Mouse (Mus musculus) spleen, adult 2 months (tissue): Measurements from ENCODE around the gene Arel1.

Experiments used
- CTCF ChIP-seq: fragments of 200-500 bp; IDR thresholded peaks from 2 replicates; pipeline ENCODE4 v1.5.1; 2011; ENCODE audit warnings: mild to moderate bottlenecking, inconsistent platforms; ENCODE audit not compliant: insufficient read depth, insufficient read length, insufficient replicate concordance; ENCODE audit errors: extremely low read depth
- POLR2A ChIP-seq: fragments of 200-500 bp; IDR thresholded peaks from 2 replicates; pipeline ENCODE4 v1.6.1; 2011; ENCODE audit warnings: low read depth, low read length, inconsistent platforms

DNA sequence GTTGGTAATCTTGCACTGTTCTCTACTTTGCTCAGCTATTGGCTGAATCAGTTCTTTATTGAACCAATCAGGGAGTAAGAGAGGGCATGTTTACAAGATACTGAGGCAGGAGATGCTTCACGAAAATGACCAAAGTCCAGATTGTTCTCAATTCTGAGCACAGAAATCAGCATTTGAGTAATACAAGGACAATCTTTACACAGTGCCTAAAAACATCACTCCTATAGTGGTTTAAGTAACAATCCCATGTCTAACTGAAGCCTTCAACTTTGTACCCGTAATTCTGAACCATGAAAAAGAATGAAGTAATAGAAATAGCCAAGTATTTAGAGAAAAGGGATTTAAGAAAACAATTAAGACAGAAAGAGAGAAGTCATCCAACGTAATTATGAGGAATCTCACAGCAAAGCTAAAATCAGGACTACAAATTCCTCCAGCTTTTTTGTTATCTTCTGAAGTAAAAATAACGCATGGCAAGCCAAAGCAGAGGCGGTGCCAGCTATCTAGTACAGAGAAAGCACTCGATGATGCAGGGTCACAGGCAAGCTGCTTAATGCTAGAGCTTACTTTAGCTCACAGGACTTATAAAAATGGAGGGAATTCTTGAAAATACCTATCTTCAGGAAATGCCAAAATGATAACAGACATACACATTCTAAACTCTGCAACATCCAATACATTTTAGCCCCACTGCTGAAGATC lies 22.0 kb downstream of the Arel1 start:
- TF ChIP-seq CTCF (no peak), POLR2A (no peak)
